Mouse (Mus musculus) kidney, embryonic 14.5 days (tissue): ENCODE measurements around the gene Agr2. TPM values are rescaled to one million over a fixed set of nuclear protein-coding genes. Genes with fewer than 3 reads are reported as not detected.

Source experiments
- ATAC-seq: fragments of 200-750 bp; cut with Nextera tagmentation; 2 replicates; pipeline ENCODE4 v1.8.0; 2017; ENCODE audit warnings: moderate number of reproducible peaks, mild to moderate bottlenecking, moderate TSS enrichment, moderate library complexity; ENCODE audit not compliant: low FRiP score, low TSS enrichment
- H3K27ac ChIP-seq: fragments of 300-500 bp; sonication (generic); 2 replicates; pipeline ENCODE4 v1.5.1; 2014; ENCODE audit warnings: low read depth, mild to moderate bottlenecking, low read length, moderate library complexity, mixed read lengths
- H3K27me3 ChIP-seq: fragments of 300-500 bp; sonication (generic); 2 replicates; pipeline ENCODE4 v1.6.1; 2014; ENCODE audit warnings: mild to moderate bottlenecking, low read length; ENCODE audit not compliant: control insufficient read depth, insufficient read depth
- H3K36me3 ChIP-seq: fragments of 300-500 bp; sonication (generic); 2 replicates; pipeline ENCODE4 v1.6.1; 2014; ENCODE audit warnings: low read length, mixed read lengths; ENCODE audit not compliant: control insufficient read depth, insufficient read depth
- H3K4me1 ChIP-seq: fragments of 300-500 bp; sonication (generic); 2 replicates; pipeline ENCODE4 v1.6.1; 2014; ENCODE audit warnings: low read length, mixed read lengths; ENCODE audit not compliant: control insufficient read depth, insufficient read depth
- H3K4me2 ChIP-seq: fragments of 300-500 bp; sonication (generic); replicated peaks from 2 replicates; pipeline ENCODE4 v1.6.1; 2014; ENCODE audit warnings: low read depth, mild to moderate bottlenecking, low read length
- H3K4me3 ChIP-seq: fragments of 300-500 bp; sonication (generic); 2 replicates; pipeline ENCODE4 v1.5.1; 2014; ENCODE audit warnings: mild to moderate bottlenecking, low read length
- H3K9ac ChIP-seq: fragments of 300-500 bp; sonication (generic); 2 replicates; pipeline ENCODE4 v1.6.1; 2014; ENCODE audit warnings: low read depth, mild to moderate bottlenecking, low read length, moderate library complexity
- H3K9me3 ChIP-seq: fragments of 300-500 bp; sonication (generic); 2 replicates; pipeline ENCODE4 v1.6.1; 2016; ENCODE audit warnings: low read length; ENCODE audit not compliant: control insufficient read depth
- WGBS: fragments of 180-500 bp; shearing (Covaris S2); extraction: QIAGEN DNeasy Blood & Tissue Kit; methylation state at CpG from one replicate; pipeline ENCODE4 v1.1.7; 2014; 5-methylcytosine and 5-hydroxymethylcytosine counted together
- polyA plus RNA-seq: library from polyadenylated mRNA; unstranded; fragments of >200 nt; fragmentation: Nextera tagmentation; extraction: Ambion mirVana; gene quantifications from 2 replicates; pipeline ENCODE4 v1.2.1, GENCODE M21; 2014

Gene Agr2
- polyA plus RNA-seq, 1 experiment from 2014 or later = 2.8 TPM

DNA sequence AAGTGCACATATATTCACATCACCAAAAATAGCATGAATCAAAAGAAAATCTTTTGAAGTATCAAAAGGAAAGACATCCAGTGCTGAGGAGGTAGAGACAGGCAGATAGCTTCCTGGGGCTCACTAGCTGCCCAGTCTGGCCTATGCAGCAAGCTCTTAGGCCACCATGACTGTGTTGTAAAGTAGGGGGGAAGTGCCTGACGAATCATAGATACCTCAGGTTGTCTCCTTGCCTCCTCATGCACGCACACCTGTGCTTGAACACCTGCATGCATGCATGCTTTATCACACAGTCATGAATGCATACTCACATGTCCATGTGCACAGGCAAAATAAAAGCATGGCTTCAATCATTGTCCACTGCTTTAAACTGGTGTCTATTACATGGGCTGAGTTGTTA is 52.0 kb downstream of the Agr2 start:
- no peak for ATAC-seq
- Histone ChIP-seq H3K27ac (no peak overlapping the region), H3K4me2 (no peak overlapping the region), H3K9ac (no peak overlapping the region), H3K4me1 (no peaks in the 10 kb centered on the region), H3K4me3 (no peak overlapping the region), H3K36me3 (no peaks in the 10 kb centered on the region), H3K9me3 (no peaks in the 10 kb centered on the region), H3K27me3 (no peaks in the 10 kb centered on the region)
- WGBS = 88% methylated on average over 2 of the region's 2 CpGs

DNA sequence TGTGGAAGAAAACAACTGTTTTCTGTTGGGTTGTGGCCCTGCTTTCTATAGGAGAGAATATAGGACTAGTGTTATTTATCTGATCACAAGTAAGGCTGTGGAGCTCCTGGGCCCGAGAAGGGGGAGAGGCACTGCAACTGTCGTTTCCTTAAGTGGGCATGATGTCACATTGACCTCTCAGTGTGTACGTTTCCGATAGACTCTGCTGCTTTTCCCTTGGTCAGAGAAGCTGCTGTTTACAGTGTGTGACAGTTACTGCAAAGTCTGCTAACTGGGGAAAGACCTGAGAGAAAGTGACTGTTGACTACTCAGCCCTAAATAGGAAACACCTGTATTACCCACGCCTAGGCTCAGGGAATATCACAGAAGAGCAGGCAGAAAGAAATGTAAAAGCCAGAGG is 53.5 kb downstream of the Agr2 start:
- Histone ChIP-seq H3K9me3 (no peaks in the 10 kb centered on the region), H3K4me2 (no peak overlapping the region), H3K27ac (no peak overlapping the region), H3K4me1 (no peaks in the 10 kb centered on the region), H3K9ac (no peak overlapping the region), H3K4me3 (no peak overlapping the region), H3K27me3 (no peaks in the 10 kb centered on the region), H3K36me3 (no peaks in the 10 kb centered on the region)
- no peak for ATAC-seq
- 37% methylated on average over 5 of the region's 5 CpGs for WGBS

GRCm38 (mm10) chr12:36047593-36047992 is 54.9 kb downstream of the Agr2 start:
- H3K4me1 ChIP-seq = no peaks in the 10 kb centered on the region
- no peak overlapping the region for H3K27ac ChIP-seq
- H3K4me3 ChIP-seq = no peak overlapping the region
- H3K9me3 ChIP-seq = no peaks in the 10 kb centered on the region
- no peak for ATAC-seq
- WGBS = 81% methylated on average over 2 of the region's 2 CpGs
- no peak overlapping the region for H3K4me2 ChIP-seq
- H3K27me3 ChIP-seq = no peaks in the 10 kb centered on the region
- no peak overlapping the region for H3K9ac ChIP-seq
- H3K36me3 ChIP-seq = no peaks in the 10 kb centered on the region

DNA sequence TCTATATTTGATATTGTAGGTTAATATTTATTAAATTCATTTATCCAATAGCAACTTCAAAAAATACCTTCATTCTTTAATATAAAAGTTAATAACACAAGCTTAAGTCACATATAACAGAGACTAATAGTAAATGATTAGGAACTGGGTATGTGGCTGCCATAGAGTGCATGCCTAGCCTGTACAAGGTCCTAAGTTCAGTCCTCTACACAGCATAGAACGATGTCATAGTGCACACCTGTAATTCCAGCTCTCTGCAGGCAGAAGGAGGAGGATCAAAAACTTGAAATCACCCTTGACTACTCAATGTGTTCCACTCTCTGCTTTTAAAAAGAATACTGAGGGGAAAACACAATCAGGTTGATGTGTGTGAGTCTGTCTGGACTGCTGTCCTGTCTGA is 57.6 kb downstream of the Agr2 start:
- H3K27me3 ChIP-seq = no peaks in the 10 kb centered on the region

More for the DNA sequence above, 57.6 kb downstream of the Agr2 start:
- no peaks in the 10 kb centered on the region for H3K4me1 ChIP-seq
- WGBS = 84% methylated on average over 1 of the region's 1 CpGs
- H3K36me3 ChIP-seq = no peaks in the 10 kb centered on the region
- H3K27ac ChIP-seq = no peak overlapping the region
- no peaks in the 10 kb centered on the region for H3K9me3 ChIP-seq
- no peak for ATAC-seq
- H3K9ac ChIP-seq = no peak overlapping the region
- H3K4me2 ChIP-seq = no peak overlapping the region
- H3K4me3 ChIP-seq = no peak overlapping the region

Other genes with a start within 250 kb of the Agr2 start
- gene Agr3, start 67.3 kb upstream of the Agr2 start, polyA plus RNA-seq = not detected in 2 replicates
- gene Tspan13, start 49.6 kb downstream of the Agr2 start, polyA plus RNA-seq = 92.9 and 99.7 TPM in 2 replicates
- 29.0 and 36.4 TPM in 2 replicates for gene Ankmy2, start 164.2 kb downstream of the Agr2 start, polyA plus RNA-seq
- 243 and 256 TPM in 2 replicates for gene Bzw2, start 165.2 kb downstream of the Agr2 start, polyA plus RNA-seq